Mouse (Mus musculus): ENCODE data around the gene Srl.

DNA sequence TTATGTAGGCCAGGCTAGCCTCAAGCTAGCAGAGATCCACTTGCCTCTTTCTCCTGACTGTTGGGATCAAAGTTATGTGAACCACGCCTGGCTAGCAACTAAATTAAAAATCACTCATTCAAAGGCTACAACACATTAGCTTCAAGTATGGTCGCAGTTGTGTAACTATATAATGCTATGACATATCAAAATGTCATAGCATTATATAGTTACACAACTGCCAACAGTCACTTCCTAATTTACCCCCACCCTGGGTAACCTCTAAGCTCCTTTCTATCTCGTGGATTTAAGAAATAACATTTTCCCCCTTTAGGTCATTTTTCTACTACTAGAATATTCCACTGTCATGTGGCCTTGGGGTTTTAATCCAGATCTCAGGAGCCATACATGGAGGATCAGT is 83.7 kb downstream of the Srl start:
- TF ChIP-seq CTCF (IDR thresholded peaks at IDR 0.05; ENCODE audit: borderline replicate concordance, insufficient read depth, low read depth, low read length) (no peak), POLR2A (IDR thresholded peaks at IDR 0.05; ENCODE audit: borderline replicate concordance, insufficient read depth, low read length) (no peak)

Measured in cerebellum, adult 2 months (tissue).